Comparison of ENCODE assay signal across 9 mouse cellular contexts in the genomic region with DNA sequence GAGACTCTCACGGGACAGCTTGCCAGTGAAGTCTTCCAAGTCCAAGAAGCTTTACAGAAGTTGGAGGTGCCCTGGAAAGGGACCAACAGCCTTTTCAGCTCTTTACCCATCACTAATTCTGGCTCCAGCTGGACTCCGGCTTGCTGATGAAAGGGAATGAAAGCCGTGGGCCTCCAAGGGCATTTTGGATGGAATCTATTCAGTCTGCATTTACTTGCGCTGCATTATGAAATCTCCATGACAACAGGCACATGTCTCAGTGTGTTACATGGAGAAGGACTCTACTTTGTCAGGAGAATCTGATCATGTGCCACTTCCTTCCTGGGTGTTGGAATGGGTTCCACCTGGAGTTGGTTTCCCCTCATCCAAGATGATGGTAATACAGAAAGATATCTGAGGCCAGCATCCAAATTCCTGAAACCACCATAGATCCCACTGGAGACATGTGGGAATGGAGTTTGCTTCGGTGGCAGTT.
DNase-seq lines count a peak whose midpoint lies in the region; ATAC-seq and TF ChIP-seq lines count a peak whose summit lies in the region.
"Had no signal": no experiment of that assay in that cellular context is flagged by ENCODE, and none has a peak within 500 bp of the region (broad histone marks: within the 10 kb centered on the region; RNA-seq: fewer than 3 reads in every experiment).

No protein-coding gene starts in this region.

- no peaks in the 10 kb centered on the region for H3K9me3 ChIP-seq in hindbrain, embryonic 11.5 days (ENCODE audit: control insufficient read depth, low read length)
- no peaks in the 10 kb centered on the region for H3K9me3 ChIP-seq in lung, postnatal 0 days (ENCODE audit: low read length)
- H3K9me3 ChIP-seq in kidney, embryonic 16.5 days (ENCODE audit: low read length): no peaks in the 10 kb centered on the region

- intact Hi-C loops in heart, postnatal 10 days (cut with DNase I): no loop called here

- H3K27ac ChIP-seq in hindbrain, embryonic 11.5 days (ENCODE audit: low read depth, low read length): no peak overlapping the region
- H3K27ac ChIP-seq in lung, postnatal 0 days (ENCODE audit: low read length): no peak overlapping the region
- H3K27ac ChIP-seq in kidney, embryonic 16.5 days (ENCODE audit: low read length): no peak overlapping the region

- no peak overlapping the region for H3K4me2 ChIP-seq in hindbrain, embryonic 11.5 days (replicated peaks; ENCODE audit: low read depth, low read length)
- no peak overlapping the region for H3K4me2 ChIP-seq in lung, postnatal 0 days (replicated peaks; ENCODE audit: low read depth, low read length)
- H3K4me2 ChIP-seq in kidney, embryonic 16.5 days (replicated peaks; ENCODE audit: low read depth, low read length): no peak overlapping the region

- H3K4me3 ChIP-seq in hindbrain, embryonic 11.5 days (ENCODE audit: low read depth, low read length): no peak overlapping the region
- no peak overlapping the region for H3K4me3 ChIP-seq in lung, postnatal 0 days (ENCODE audit: low read depth, low read length)
- no peak overlapping the region for H3K4me3 ChIP-seq in kidney, embryonic 16.5 days (ENCODE audit: low read length)

- DNase-seq in layer of hippocampus, adult 11-12 months (ENCODE audit: low spot score): peak; percentile 22
- no peak for DNase-seq in layer of hippocampus, adult 9-10 months (ENCODE audit: low spot score)
- DNase-seq in hindbrain, embryonic 11.5 days (ENCODE audit: low spot score): peak; percentile 10
- DNase-seq in lung, postnatal 0 days (ENCODE audit: low spot score): peak; percentile 52
- DNase-seq in right cerebral cortex, postnatal 14 days: peak; percentile 13
- DNase-seq in kidney, adult 8-10 months: no peak
- DNase-seq in heart, postnatal 10 days: no peak
- DNase-seq: heart, postnatal 36 days had no signal

- ATAC-seq in hindbrain, embryonic 11.5 days (ENCODE audit: low FRiP score): 0 out of 2 replicates have a peak, but pooled peaks have one; percentile 30
- ATAC-seq in lung, postnatal 0 days: peak; percentile 77
- no peak for ATAC-seq in kidney, embryonic 16.5 days (ENCODE audit: low FRiP score, low TSS enrichment)

- H3K27me3 ChIP-seq in hindbrain, embryonic 11.5 days (ENCODE audit: control insufficient read depth, insufficient read depth, low read length): no peaks in the 10 kb centered on the region
- H3K27me3 ChIP-seq in lung, postnatal 0 days (replicated peaks; ENCODE audit: insufficient read depth, low read length): no peaks in the 10 kb centered on the region
- no peaks in the 10 kb centered on the region for H3K27me3 ChIP-seq in kidney, embryonic 16.5 days (ENCODE audit: insufficient read depth, low read length)

- 62% methylated on average over 5 of the region's 5 CpGs for WGBS in hindbrain, embryonic 11.5 days
- WGBS in lung, postnatal 0 days: 49% methylated on average over 5 of the region's 5 CpGs
- 84% methylated on average over 5 of the region's 5 CpGs for WGBS in kidney, embryonic 16.5 days

- no peaks in the 10 kb centered on the region for H3K36me3 ChIP-seq in hindbrain, embryonic 11.5 days (ENCODE audit: control insufficient read depth, insufficient read depth, low read length)
- H3K36me3 ChIP-seq in lung, postnatal 0 days (ENCODE audit: insufficient read depth, low read length): no peaks in the 10 kb centered on the region
- H3K36me3 ChIP-seq in kidney, embryonic 16.5 days (ENCODE audit: insufficient read depth, low read length): no peaks in the 10 kb centered on the region

- H3K9ac ChIP-seq in hindbrain, embryonic 11.5 days (ENCODE audit: low read depth, low read length): no peak overlapping the region
- no peak overlapping the region for H3K9ac ChIP-seq in lung, postnatal 0 days (replicated peaks; ENCODE audit: low read depth)
- no peak overlapping the region for H3K9ac ChIP-seq in kidney, embryonic 16.5 days (replicated peaks; ENCODE audit: low read length)

- H3K4me1 ChIP-seq in hindbrain, embryonic 11.5 days (replicated peaks; ENCODE audit: control insufficient read depth, insufficient read depth, low read length): no peaks in the 10 kb centered on the region
- H3K4me1 ChIP-seq in lung, postnatal 0 days (ENCODE audit: insufficient read depth, low read depth, low read length): no peaks in the 10 kb centered on the region
- H3K4me1 ChIP-seq in kidney, embryonic 16.5 days (ENCODE audit: insufficient read depth, low read length): no peaks in the 10 kb centered on the region

- TF ChIP-seq CTCF in lung, postnatal 0 days (IDR thresholded peaks at IDR 0.05): no peak

- TF ChIP-seq EP300 in lung, postnatal 0 days (IDR thresholded peaks at IDR 0.05): no peak

Comparison
In these comparisons a context has a peak if more than half of its experiments do, and no peak if none do; other contexts are left out.
1. DNase-seq: peak in layer of hippocampus, adult 11-12 months (single experiment), hindbrain, embryonic 11.5 days (single experiment), lung, postnatal 0 days (single experiment) and right cerebral cortex, postnatal 14 days (single experiment); none in layer of hippocampus, adult 9-10 months (single experiment), kidney, adult 8-10 months (0 of 2) and heart, postnatal 10 days (0 of 2).